Mouse (Mus musculus) erythroblast, adult 5-6 weeks (primary cell): Measurements from ENCODE around the gene Nup62. TPM values are rescaled to one million over a fixed set of nuclear protein-coding genes. Genes with fewer than 3 reads are reported as not detected.

Source experiments
- ATAC-seq: replicated peaks from 2 replicates; pipeline ENCODE4 v1.8.0; 2016; ENCODE audit warnings: moderate number of reproducible peaks, mild to moderate bottlenecking, moderate TSS enrichment, inconsistent platforms; ENCODE audit not compliant: poor library complexity, low FRiP score, severe bottlenecking
- total RNA-seq, 2 experiments: library from RNA; stranded (forward) in 1 of 2; stranded (reverse) in 1 of 2; fragments of 150-400 nt in 1 of 2; fragments of 200-764, 138-1000 nt in 1 of 2; gene quantifications; 2 replicates each; pipeline versions ENCODE4 v1.2.3 to v1.2.4; 2015 to 2017; ENCODE audit warnings: low replicate concordance in 2 of 2

Gene Nup62
- total RNA-seq, 2 experiments from 2014 or later, result 10.4 to 21.9 TPM

GRCm38 (mm10) chr7:44818164-44818563 is 2.3 kb downstream of the Nup62 start:
- ATAC-seq, result no peak

GRCm38 (mm10) chr7:44818751-44819235 is 2.9 kb downstream of the Nup62 start:
- ATAC-seq, result no peak

- ATAC-seq, result no peak
Observed at GRCm38 (mm10) chr7:44819391-44819790, 3.5 kb downstream of the Nup62 start.

GRCm38 (mm10) chr7:44819863-44820262 is 4.0 kb downstream of the Nup62 start:
- no peak for ATAC-seq

- no peak for ATAC-seq
Observed at GRCm38 (mm10) chr7:44820525-44820924, 4.6 kb downstream of the Nup62 start.

GRCm38 (mm10) chr7:44821666-44822448 is 6.0 kb downstream of the Nup62 start:
- ATAC-seq, result 0 out of 2 replicates have a peak, but pooled peaks have one; percentile 19

- no peak for ATAC-seq
Observed at GRCm38 (mm10) chr7:44823409-44823808, 7.5 kb downstream of the Nup62 start.

GRCm38 (mm10) chr7:44824872-44825271 is 9.0 kb downstream of the Nup62 start:
- peak; percentile 82 for ATAC-seq

GRCm38 (mm10) chr7:44826771-44827170 is 10.9 kb downstream of the Nup62 start:
- ATAC-seq, result no peak

- ATAC-seq, result no peak
Observed at GRCm38 (mm10) chr7:44828706-44829105, 12.8 kb downstream of the Nup62 start.

- ATAC-seq, result no peak
Observed at GRCm38 (mm10) chr7:44832763-44833162, 16.9 kb downstream of the Nup62 start.

GRCm38 (mm10) chr7:44835373-44836015 is 19.6 kb downstream of the Nup62 start:
- ATAC-seq, result no peak

- ATAC-seq, result no peak
Observed at GRCm38 (mm10) chr7:44836016-44836404, 20.1 kb downstream of the Nup62 start.

GRCm38 (mm10) chr7:44836423-44837053 is 20.6 kb downstream of the Nup62 start:
- ATAC-seq, result no peak

GRCm38 (mm10) chr7:44838073-44838472 is 22.2 kb downstream of the Nup62 start:
- no peak for ATAC-seq

- ATAC-seq, result no peak
Observed at GRCm38 (mm10) chr7:44839171-44839490, 23.2 kb downstream of the Nup62 start.

- no peak for ATAC-seq
Observed at GRCm38 (mm10) chr7:44839491-44840191, 23.8 kb downstream of the Nup62 start.

GRCm38 (mm10) chr7:44840426-44840825 is 24.5 kb downstream of the Nup62 start:
- ATAC-seq, result no peak

- ATAC-seq, result no peak
Observed at GRCm38 (mm10) chr7:44841825-44842463, 26.1 kb downstream of the Nup62 start.

- no peak for ATAC-seq
Observed at GRCm38 (mm10) chr7:44845006-44845405, 29.1 kb downstream of the Nup62 start.
